Mouse (Mus musculus) embryonic facial prominence, embryonic 12.5 days (tissue): ENCODE measurements at regions not wholly inside any gene's neighbourhood (a gene's known extent, or its start where the extent isn't known, plus 50 kb on each side); places are given as distances from the start of the nearest gene placed in this dataset.

Source experiments
- ATAC-seq: fragments of 200-750 bp; cut with Nextera tagmentation; 2 replicates; pipeline ENCODE4 v1.8.0; 2017; ENCODE audit not compliant: insufficient number of reproducible peaks, insufficient read depth, low FRiP score, low TSS enrichment
- H3K27ac ChIP-seq: fragments of 300-500 bp; sonication (generic); 2 replicates; pipeline ENCODE4 v1.5.1; 2016; ENCODE audit warnings: mild to moderate bottlenecking
- H3K27me3 ChIP-seq: fragments of 300-500 bp; sonication (generic); 2 replicates; pipeline ENCODE4 v1.6.1; 2016; ENCODE audit warnings: mild to moderate bottlenecking, moderate library complexity
- H3K36me3 ChIP-seq: fragments of 300-500 bp; sonication (generic); 2 replicates; pipeline ENCODE4 v1.6.1; 2016; ENCODE audit warnings: mild to moderate bottlenecking
- H3K4me1 ChIP-seq: fragments of 300-500 bp; sonication (generic); 2 replicates; pipeline ENCODE4 v1.6.1; 2016
- H3K4me2 ChIP-seq: fragments of 300-500 bp; sonication (generic); replicated peaks from 2 replicates; pipeline ENCODE4 v1.6.1; 2016; ENCODE audit warnings: mild to moderate bottlenecking, moderate library complexity
- H3K4me3 ChIP-seq: fragments of 300-500 bp; sonication (generic); 2 replicates; pipeline ENCODE4 v1.5.1; 2016; ENCODE audit warnings: mild to moderate bottlenecking
- H3K9ac ChIP-seq: fragments of 300-500 bp; sonication (generic); 2 replicates; pipeline ENCODE4 v1.6.1; 2016; ENCODE audit warnings: mild to moderate bottlenecking, moderate library complexity
- H3K9me3 ChIP-seq: fragments of 300-500 bp; sonication (generic); 2 replicates; pipeline ENCODE4 v1.6.1; 2016; ENCODE audit warnings: mild to moderate bottlenecking, moderate library complexity
- WGBS: fragments of 180-500 bp; shearing (Covaris S2); methylation state at CpG from one replicate; pipeline ENCODE4 v1.1.7; 2016; 5-methylcytosine and 5-hydroxymethylcytosine counted together

GRCm38 (mm10) chr2:50643219-50643618 lies 346.6 kb upstream of the Mmadhc start:
- H3K36me3 ChIP-seq: no peaks in the 10 kb centered on the region
- no peak overlapping the region for H3K4me2 ChIP-seq
- no peaks in the 10 kb centered on the region for H3K4me1 ChIP-seq
- H3K27me3 ChIP-seq: no peaks in the 10 kb centered on the region
- no peak overlapping the region for H3K27ac ChIP-seq
- no peak for ATAC-seq
- no peaks in the 10 kb centered on the region for H3K9me3 ChIP-seq
- H3K9ac ChIP-seq: no peak overlapping the region
- H3K4me3 ChIP-seq: no peak overlapping the region
- WGBS: 61% methylated on average over 5 of the region's 5 CpGs

GRCm38 (mm10) chr2:50642198-50642597 lies 345.6 kb upstream of the Mmadhc start:
- no peak for ATAC-seq
- no peaks in the 10 kb centered on the region for H3K9me3 ChIP-seq
- no peak overlapping the region for H3K4me2 ChIP-seq
- WGBS: 53% methylated on average over 2 of the region's 2 CpGs
- no peak overlapping the region for H3K4me3 ChIP-seq
- H3K27ac ChIP-seq: no peak overlapping the region
- no peaks in the 10 kb centered on the region for H3K27me3 ChIP-seq
- H3K36me3 ChIP-seq: no peaks in the 10 kb centered on the region
- H3K9ac ChIP-seq: no peak overlapping the region
- H3K4me1 ChIP-seq: no peaks in the 10 kb centered on the region

- Histone ChIP-seq H3K27me3 (no peaks in the 10 kb centered on the region), H3K9me3 (no peaks in the 10 kb centered on the region), H3K9ac (no peak overlapping the region), H3K4me1 (no peaks in the 10 kb centered on the region), H3K36me3 (no peaks in the 10 kb centered on the region), H3K4me2 (no peak overlapping the region), H3K4me3 (no peak overlapping the region), H3K27ac (no peak overlapping the region)
- 72% methylated on average over 2 of the region's 2 CpGs for WGBS
- no peak for ATAC-seq
Observed at GRCm38 (mm10) chr2:50635896-50636295, 339.3 kb upstream of the Mmadhc start.

GRCm38 (mm10) chr2:50631786-50632185 lies 335.2 kb upstream of the Mmadhc start:
- H3K27me3 ChIP-seq: no peaks in the 10 kb centered on the region
- H3K27ac ChIP-seq: no peak overlapping the region
- no peaks in the 10 kb centered on the region for H3K9me3 ChIP-seq
- ATAC-seq: no peak
- no peak overlapping the region for H3K4me2 ChIP-seq
- no peak overlapping the region for H3K9ac ChIP-seq
- H3K4me1 ChIP-seq: no peaks in the 10 kb centered on the region
- H3K4me3 ChIP-seq: no peak overlapping the region
- no peaks in the 10 kb centered on the region for H3K36me3 ChIP-seq

GRCm38 (mm10) chr2:50627501-50627900 lies 330.9 kb upstream of the Mmadhc start:
- no peak overlapping the region for H3K4me2 ChIP-seq
- no peak overlapping the region for H3K4me3 ChIP-seq
- H3K9me3 ChIP-seq: no peaks in the 10 kb centered on the region
- H3K4me1 ChIP-seq: no peaks in the 10 kb centered on the region
- 73% methylated on average over 2 of the region's 2 CpGs for WGBS
- no peak overlapping the region for H3K9ac ChIP-seq
- ATAC-seq: no peak
- H3K27me3 ChIP-seq: no peaks in the 10 kb centered on the region
- H3K36me3 ChIP-seq: no peaks in the 10 kb centered on the region
- no peak overlapping the region for H3K27ac ChIP-seq

- H3K9ac ChIP-seq: no peak overlapping the region
- WGBS: 84% methylated on average over 5 of the region's 5 CpGs
- H3K4me1 ChIP-seq: no peaks in the 10 kb centered on the region
- no peak for ATAC-seq
- H3K4me3 ChIP-seq: no peak overlapping the region
- no peak overlapping the region for H3K4me2 ChIP-seq
- no peaks in the 10 kb centered on the region for H3K27me3 ChIP-seq
- H3K27ac ChIP-seq: no peak overlapping the region
- no peaks in the 10 kb centered on the region for H3K9me3 ChIP-seq
- H3K36me3 ChIP-seq: no peaks in the 10 kb centered on the region
Observed at GRCm38 (mm10) chr2:50625233-50625749, 328.7 kb upstream of the Mmadhc start.

GRCm38 (mm10) chr2:50609086-50609485 lies 312.5 kb upstream of the Mmadhc start:
- no peak overlapping the region for H3K27ac ChIP-seq
- WGBS: 86% methylated on average over 1 of the region's 1 CpGs
- H3K9ac ChIP-seq: no peak overlapping the region

GRCm38 (mm10) chr2:50589195-50589594 lies 292.6 kb upstream of the Mmadhc start:
- no peaks in the 10 kb centered on the region for H3K9me3 ChIP-seq
- H3K27ac ChIP-seq: no peak overlapping the region
- H3K36me3 ChIP-seq: no peaks in the 10 kb centered on the region
- no peak overlapping the region for H3K9ac ChIP-seq
- WGBS: 72% methylated on average over 6 of the region's 6 CpGs
- no peak for ATAC-seq
- H3K4me3 ChIP-seq: no peak overlapping the region
- H3K4me2 ChIP-seq: no peak overlapping the region
- no peaks in the 10 kb centered on the region for H3K27me3 ChIP-seq
- peaks cover 10% of the 10 kb centered on the region; the same call in 1 of the 2 replicates for H3K4me1 ChIP-seq

More at GRCm38 (mm10) chr2:50609086-50609485, 312.5 kb upstream of the Mmadhc start:
- Histone ChIP-seq H3K27me3 (no peaks in the 10 kb centered on the region), H3K36me3 (no peaks in the 10 kb centered on the region), H3K9me3 (no peaks in the 10 kb centered on the region), H3K4me3 (no peak overlapping the region), H3K4me1 (no peaks in the 10 kb centered on the region), H3K4me2 (no peak overlapping the region)
- no peak for ATAC-seq

- Histone ChIP-seq H3K9ac (no peak overlapping the region), H3K4me1 (peaks cover 10% of the 10 kb centered on the region; the same call in 1 of the 2 replicates), H3K27me3 (no peaks in the 10 kb centered on the region), H3K9me3 (no peaks in the 10 kb centered on the region), H3K4me2 (no peak overlapping the region), H3K27ac (no peak overlapping the region), H3K4me3 (no peak overlapping the region), H3K36me3 (no peaks in the 10 kb centered on the region)
- WGBS: 80% methylated on average over 6 of the region's 6 CpGs
- no peak for ATAC-seq
Observed at GRCm38 (mm10) chr2:50588652-50589051, 292.1 kb upstream of the Mmadhc start.

GRCm38 (mm10) chr2:50586321-50587050 lies 289.9 kb upstream of the Mmadhc start:
- no peaks in the 10 kb centered on the region for H3K36me3 ChIP-seq
- H3K4me1 ChIP-seq: peaks cover 10% of the 10 kb centered on the region; the same call in 1 of the 2 replicates
- H3K4me2 ChIP-seq: no peak overlapping the region
- no peak overlapping the region for H3K27ac ChIP-seq
- H3K4me3 ChIP-seq: no peak overlapping the region
- WGBS: 14% methylated on average over 6 of the region's 6 CpGs
- H3K27me3 ChIP-seq: no peaks in the 10 kb centered on the region
- no peak for ATAC-seq
- H3K9me3 ChIP-seq: no peaks in the 10 kb centered on the region
- H3K9ac ChIP-seq: no peak overlapping the region

GRCm38 (mm10) chr2:50579620-50580019 lies 283.0 kb upstream of the Mmadhc start:
- Histone ChIP-seq H3K9ac (no peak overlapping the region), H3K4me3 (no peak overlapping the region), H3K27ac (no peak overlapping the region), H3K36me3 (no peaks in the 10 kb centered on the region), H3K4me2 (no peak overlapping the region), H3K27me3 (no peaks in the 10 kb centered on the region), H3K9me3 (no peaks in the 10 kb centered on the region), H3K4me1 (no peaks in the 10 kb centered on the region)
- WGBS: 82% methylated on average over 2 of the region's 2 CpGs
- ATAC-seq: no peak

- H3K4me1 ChIP-seq: no peaks in the 10 kb centered on the region
- H3K36me3 ChIP-seq: no peaks in the 10 kb centered on the region
- H3K27ac ChIP-seq: no peak overlapping the region
- no peak overlapping the region for H3K9ac ChIP-seq
- H3K4me3 ChIP-seq: no peak overlapping the region
- no peaks in the 10 kb centered on the region for H3K9me3 ChIP-seq
- H3K4me2 ChIP-seq: no peak overlapping the region
- WGBS: 77% methylated on average over 6 of the region's 6 CpGs
- ATAC-seq: no peak
- no peaks in the 10 kb centered on the region for H3K27me3 ChIP-seq
Observed at GRCm38 (mm10) chr2:50578278-50579043, 281.9 kb upstream of the Mmadhc start.
